Mouse (Mus musculus) hindbrain, embryonic 16.5 days (tissue): ENCODE results near the gene Sephs2. TPM values are rescaled to one million over a fixed set of nuclear protein-coding genes. Genes with fewer than 3 reads are reported as not detected.
"Not testable (repeated sequence)": the region's sequence is repeated elsewhere in the genome, so short reads cannot be mapped to it uniquely, and the experiment has no call there.

Experiments used
- ATAC-seq: fragments of 200-750 bp; cut with Nextera tagmentation; 2 replicates; pipeline ENCODE4 v1.8.0; 2017; ENCODE audit warnings: moderate TSS enrichment, moderate library complexity
- H3K27ac ChIP-seq: fragments of 300-500 bp; sonication (generic); 2 replicates; pipeline ENCODE4 v1.5.1; 2014; ENCODE audit warnings: low read depth, mild to moderate bottlenecking, control low read depth, low read length, moderate library complexity
- H3K27me3 ChIP-seq: fragments of 300-500 bp; sonication (generic); replicated peaks from 2 replicates; pipeline ENCODE4 v1.6.1; 2014; ENCODE audit warnings: low read length; ENCODE audit not compliant: control insufficient read depth, insufficient read depth
- H3K36me3 ChIP-seq: fragments of 300-500 bp; sonication (generic); 2 replicates; pipeline ENCODE4 v1.6.1; 2014; ENCODE audit warnings: mild to moderate bottlenecking, low read length, moderate library complexity, mixed read lengths; ENCODE audit not compliant: control insufficient read depth, insufficient read depth
- H3K4me1 ChIP-seq: fragments of 300-500 bp; sonication (generic); 2 replicates; pipeline ENCODE4 v1.6.1; 2014; ENCODE audit warnings: low read depth, low read length; ENCODE audit not compliant: control insufficient read depth, insufficient read depth
- H3K4me2 ChIP-seq: fragments of 300-500 bp; sonication (generic); 2 replicates; pipeline ENCODE4 v1.6.1; 2014; ENCODE audit warnings: mild to moderate bottlenecking, low read length, control low read depth, moderate library complexity
- H3K4me3 ChIP-seq: fragments of 300-500 bp; sonication (generic); 2 replicates; pipeline ENCODE4 v1.5.1; 2014; ENCODE audit warnings: mild to moderate bottlenecking, low read length, control low read depth, moderate library complexity
- H3K9ac ChIP-seq: fragments of 300-500 bp; sonication (generic); 2 replicates; pipeline ENCODE4 v1.6.1; 2014; ENCODE audit warnings: low read depth, mild to moderate bottlenecking, control low read depth, low read length, moderate library complexity
- H3K9me3 ChIP-seq: fragments of 300-500 bp; sonication (generic); 2 replicates; pipeline ENCODE4 v1.6.1; 2014; ENCODE audit warnings: mild to moderate bottlenecking, low read length, moderate library complexity; ENCODE audit not compliant: control insufficient read depth
- WGBS: fragments of 180-500 bp; shearing (Covaris S2); extraction: QIAGEN DNeasy Blood & Tissue Kit; methylation state at CpG from one replicate; pipeline ENCODE4 v1.1.7; 2014; 5-methylcytosine and 5-hydroxymethylcytosine counted together
- polyA plus RNA-seq: library from polyadenylated mRNA; unstranded; fragments of >200 nt; fragmentation: Nextera tagmentation; extraction: Ambion mirVana; gene quantifications from 2 replicates; pipeline ENCODE4 v1.2.1, GENCODE M21; 2015

Sephs2 gene
- polyA plus RNA-seq, 1 experiment from 2014 or later = 54.2 TPM

- H3K36me3 ChIP-seq = no peaks in the 10 kb centered on the region
- H3K9me3 ChIP-seq = no peaks in the 10 kb centered on the region
- no peaks in the 10 kb centered on the region for H3K27me3 ChIP-seq
- peak overlapping the region; percentile 91 for H3K4me2 ChIP-seq
- peak overlapping the region; percentile 80 for H3K4me3 ChIP-seq
- H3K9ac ChIP-seq = no peak overlapping the region
- peaks cover 16% of the 10 kb centered on the region for H3K4me1 ChIP-seq
- H3K27ac ChIP-seq = no peak overlapping the region
- no peak for ATAC-seq
- 75% methylated on average over 8 of the region's 8 CpGs for WGBS
These were observed 14.5 kb downstream of the Sephs2 start for GRCm38 (mm10) chr7:127259186-127259905.

- ATAC-seq = no peak
- no peak overlapping the region for H3K4me3 ChIP-seq
- H3K4me2 ChIP-seq = no peak overlapping the region
- H3K27me3 ChIP-seq = no peaks in the 10 kb centered on the region
- 95% methylated on average over 5 of the region's 5 CpGs for WGBS
- H3K4me1 ChIP-seq = peaks cover 16% of the 10 kb centered on the region
- no peak overlapping the region for H3K9ac ChIP-seq
- no peaks in the 10 kb centered on the region for H3K9me3 ChIP-seq
- no peak overlapping the region for H3K27ac ChIP-seq
- no peaks in the 10 kb centered on the region for H3K36me3 ChIP-seq
These were observed 17.3 kb downstream of the Sephs2 start for GRCm38 (mm10) chr7:127256518-127256917.

- ATAC-seq = no peak
- WGBS = 90% methylated on average over 2 of the region's 2 CpGs
These were observed 17.9 kb downstream of the Sephs2 start for GRCm38 (mm10) chr7:127255965-127256364.

GRCm38 (mm10) chr7:127255008-127255407 lies 18.8 kb downstream of the Sephs2 start:
- 25% methylated on average over 4 of the region's 4 CpGs for WGBS
- Histone ChIP-seq H3K27ac (peak overlapping the region; percentile 95), H3K36me3 (peaks cover 2% of the 10 kb centered on the region; the same call in 1 of the 2 replicates), H3K4me2 (peak overlapping the region; percentile 97), H3K9ac (peak overlapping the region; percentile 87), H3K9me3 (no peaks in the 10 kb centered on the region), H3K4me1 (peaks cover 10% of the 10 kb centered on the region), H3K4me3 (peak overlapping the region; percentile 67), H3K27me3 (no peaks in the 10 kb centered on the region)
- no peak for ATAC-seq

More at GRCm38 (mm10) chr7:127255965-127256364, 17.9 kb downstream of the Sephs2 start:
- H3K9me3 ChIP-seq = no peaks in the 10 kb centered on the region
- no peaks in the 10 kb centered on the region for H3K27me3 ChIP-seq
- peaks cover 13% of the 10 kb centered on the region for H3K4me1 ChIP-seq
- H3K36me3 ChIP-seq = no peaks in the 10 kb centered on the region
- no peak overlapping the region for H3K4me2 ChIP-seq
- no peak overlapping the region for H3K4me3 ChIP-seq
- no peak overlapping the region for H3K9ac ChIP-seq
- no peak overlapping the region for H3K27ac ChIP-seq

GRCm38 (mm10) chr7:127253821-127254769 lies 19.8 kb downstream of the Sephs2 start:
- no peaks in the 10 kb centered on the region for H3K9me3 ChIP-seq
- ATAC-seq = peak; percentile 97
- H3K9ac ChIP-seq = peak overlapping the region; percentile 87
- peaks cover 7% of the 10 kb centered on the region; the same call in 1 of the 2 replicates for H3K36me3 ChIP-seq
- peaks cover 7% of the 10 kb centered on the region for H3K4me1 ChIP-seq
- peak overlapping the region; percentile 95 for H3K27ac ChIP-seq
- peak overlapping the region; percentile 97 for H3K4me2 ChIP-seq
- H3K27me3 ChIP-seq = no peaks in the 10 kb centered on the region
- H3K4me3 ChIP-seq = peak overlapping the region; percentile 67
- WGBS = under 1% methylated on average over 136 of the region's 136 CpGs

GRCm38 (mm10) chr7:127253341-127253740 lies 20.5 kb downstream of the Sephs2 start:
- Histone ChIP-seq H3K4me2 (peak overlapping the region; percentile 97), H3K9me3 (no peaks in the 10 kb centered on the region), H3K27ac (peak overlapping the region; percentile 95), H3K27me3 (no peaks in the 10 kb centered on the region), H3K4me3 (peak overlapping the region; percentile 67), H3K36me3 (peaks cover 7% of the 10 kb centered on the region; the same call in 1 of the 2 replicates), H3K9ac (peak overlapping the region; percentile 87), H3K4me1 (peaks cover 7% of the 10 kb centered on the region)
- WGBS = 78% methylated on average over 6 of the region's 6 CpGs
- no peak for ATAC-seq

GRCm38 (mm10) chr7:127252414-127252813 lies 21.4 kb downstream of the Sephs2 start:
- no peak overlapping the region for H3K9ac ChIP-seq
- H3K4me2 ChIP-seq = no peak overlapping the region
- WGBS = 93% methylated on average over 2 of the region's 2 CpGs
- no peaks in the 10 kb centered on the region for H3K27me3 ChIP-seq
- no peak for ATAC-seq
- no peak overlapping the region for H3K4me3 ChIP-seq
- H3K9me3 ChIP-seq = no peaks in the 10 kb centered on the region
- peaks cover 7% of the 10 kb centered on the region for H3K4me1 ChIP-seq
- H3K36me3 ChIP-seq = peaks cover 7% of the 10 kb centered on the region; the same call in 1 of the 2 replicates
- no peak overlapping the region for H3K27ac ChIP-seq

- not testable (repeated sequence) for H3K36me3 ChIP-seq, H3K4me2 ChIP-seq, H3K4me3 ChIP-seq, H3K27ac ChIP-seq, H3K9me3 ChIP-seq, ATAC-seq, H3K9ac ChIP-seq, H3K27me3 ChIP-seq
- peaks cover 18% of the 10 kb centered on the region for H3K4me1 ChIP-seq
- 94% methylated on average over 8 of the region's 8 CpGs for WGBS
These were observed 23.3 kb downstream of the Sephs2 start for GRCm38 (mm10) chr7:127250511-127250910.
